Mouse (Mus musculus) erythroblast, adult 5-6 weeks (primary cell): ENCODE results near the gene Chaf1a. TPM values are rescaled to one million over a fixed set of nuclear protein-coding genes. Genes with fewer than 3 reads are reported as not detected.

Source experiments
- ATAC-seq: replicated peaks from 2 replicates; pipeline ENCODE4 v1.8.0; 2016; ENCODE audit warnings: moderate number of reproducible peaks, mild to moderate bottlenecking, moderate TSS enrichment, inconsistent platforms; ENCODE audit not compliant: poor library complexity, low FRiP score, severe bottlenecking
- total RNA-seq, 2 experiments: library from RNA; stranded (forward) in 1 of 2; stranded (reverse) in 1 of 2; fragments of 150-400 nt in 1 of 2; fragments of 200-764, 138-1000 nt in 1 of 2; gene quantifications; 2 replicates each; pipeline versions ENCODE4 v1.2.3 to v1.2.4; 2015 to 2017; ENCODE audit warnings: low replicate concordance in 2 of 2

The Chaf1a gene
- total RNA-seq (2015; ENCODE audit: low replicate concordance) (6.1 and 16.3 TPM in 2 replicates), total RNA-seq (2017; ENCODE audit: low replicate concordance) (18.5 and 25.2 TPM in 2 replicates)

- peak; percentile 77 for ATAC-seq
These were observed at the start of gene Chaf1a for GRCm38 (mm10) chr17:56040030-56040856. Gene Chaf1a, plus strand, starts transcription at chr17:56040439.

GRCm38 (mm10) chr17:55996007-55996406 lies 44.2 kb upstream of the Chaf1a start:
- ATAC-seq = no peak

DNA sequence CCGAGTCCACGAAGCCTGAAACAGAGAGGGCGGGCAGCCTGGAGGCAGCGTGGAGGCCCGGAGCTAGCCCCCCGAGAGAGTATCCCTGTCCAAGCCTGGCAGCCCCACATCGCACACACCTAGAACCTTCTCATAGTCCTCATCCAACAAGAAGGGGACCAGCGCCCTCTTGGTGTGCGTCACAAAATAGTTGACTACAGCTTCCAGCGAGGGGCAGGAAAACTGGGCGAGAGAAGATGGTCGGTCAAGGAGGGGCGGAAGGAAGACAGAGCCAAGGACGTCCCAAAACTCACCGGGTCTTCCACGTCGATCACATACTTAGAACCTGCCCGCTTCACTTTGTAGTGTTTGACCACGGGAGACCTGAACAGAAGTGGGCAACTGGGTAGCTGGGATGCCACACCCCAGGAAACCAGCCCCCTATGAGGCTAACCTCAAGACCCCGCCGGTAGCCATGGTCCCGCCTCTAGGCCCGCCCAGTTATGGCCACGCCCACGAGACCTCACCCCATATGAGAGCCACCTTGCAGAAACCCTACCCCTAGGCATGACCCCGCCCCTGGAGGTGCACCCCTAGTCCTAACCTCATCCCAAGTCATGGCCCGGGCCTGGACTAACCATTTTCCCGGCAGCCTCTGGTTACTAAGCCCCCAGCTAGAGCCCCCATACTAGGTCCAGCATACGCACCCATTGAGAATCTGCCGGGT lies 40.3 kb upstream of the Chaf1a start:
- no peak for ATAC-seq

GRCm38 (mm10) chr17:56003000-56003399 lies 37.2 kb upstream of the Chaf1a start:
- ATAC-seq = no peak

- ATAC-seq = no peak
These were observed 34.7 kb upstream of the Chaf1a start, which contains the start of the genes Stap2 and Mpnd for GRCm38 (mm10) chr17:56005415-56006061. Gene Stap2, minus strand, starts transcription at chr17:56005584. Gene Mpnd, plus strand, starts transcription at chr17:56005711.

GRCm38 (mm10) chr17:56006956-56007355 lies 33.3 kb upstream of the Chaf1a start:
- no peak for ATAC-seq

- no peak for ATAC-seq
These were observed 32.5 kb upstream of the Chaf1a start for GRCm38 (mm10) chr17:56007444-56008355.

DNA sequence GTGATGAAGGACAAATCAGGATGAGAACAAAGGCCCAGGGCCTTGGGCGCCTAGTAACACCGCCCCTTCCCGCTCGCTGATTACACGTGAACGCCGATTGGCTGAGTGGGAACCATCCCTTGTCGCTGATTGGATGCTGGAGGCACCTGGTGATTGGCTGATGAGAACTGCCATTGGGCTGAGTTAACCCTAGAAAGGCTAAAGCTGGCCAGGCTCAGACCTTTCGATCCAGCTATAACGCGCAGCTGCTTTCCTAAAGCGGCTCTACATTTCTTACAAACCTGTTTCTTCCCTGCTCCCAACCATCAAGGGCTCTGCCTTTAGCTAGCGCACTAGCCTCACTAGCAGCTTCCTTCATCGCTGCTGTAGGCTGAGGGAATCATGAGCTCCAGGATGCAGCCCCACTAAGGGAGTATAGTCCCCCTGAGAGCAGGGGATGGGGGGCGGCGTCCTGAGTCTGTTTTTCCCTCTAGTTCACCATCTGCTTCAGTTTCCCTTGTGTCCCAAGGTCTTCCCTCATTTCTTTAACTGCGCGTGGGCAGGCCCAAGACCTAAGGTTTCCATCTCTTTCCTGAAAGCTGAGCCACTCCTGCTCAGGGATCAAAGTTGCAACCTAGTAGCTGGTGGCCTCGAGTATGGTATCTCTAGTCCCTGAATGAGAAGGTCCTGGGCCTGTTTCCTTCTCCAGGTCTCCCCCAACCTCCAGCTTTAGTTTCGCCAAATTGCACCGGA lies 31.7 kb upstream of the Chaf1a start:
- peak; percentile 87 for ATAC-seq

DNA sequence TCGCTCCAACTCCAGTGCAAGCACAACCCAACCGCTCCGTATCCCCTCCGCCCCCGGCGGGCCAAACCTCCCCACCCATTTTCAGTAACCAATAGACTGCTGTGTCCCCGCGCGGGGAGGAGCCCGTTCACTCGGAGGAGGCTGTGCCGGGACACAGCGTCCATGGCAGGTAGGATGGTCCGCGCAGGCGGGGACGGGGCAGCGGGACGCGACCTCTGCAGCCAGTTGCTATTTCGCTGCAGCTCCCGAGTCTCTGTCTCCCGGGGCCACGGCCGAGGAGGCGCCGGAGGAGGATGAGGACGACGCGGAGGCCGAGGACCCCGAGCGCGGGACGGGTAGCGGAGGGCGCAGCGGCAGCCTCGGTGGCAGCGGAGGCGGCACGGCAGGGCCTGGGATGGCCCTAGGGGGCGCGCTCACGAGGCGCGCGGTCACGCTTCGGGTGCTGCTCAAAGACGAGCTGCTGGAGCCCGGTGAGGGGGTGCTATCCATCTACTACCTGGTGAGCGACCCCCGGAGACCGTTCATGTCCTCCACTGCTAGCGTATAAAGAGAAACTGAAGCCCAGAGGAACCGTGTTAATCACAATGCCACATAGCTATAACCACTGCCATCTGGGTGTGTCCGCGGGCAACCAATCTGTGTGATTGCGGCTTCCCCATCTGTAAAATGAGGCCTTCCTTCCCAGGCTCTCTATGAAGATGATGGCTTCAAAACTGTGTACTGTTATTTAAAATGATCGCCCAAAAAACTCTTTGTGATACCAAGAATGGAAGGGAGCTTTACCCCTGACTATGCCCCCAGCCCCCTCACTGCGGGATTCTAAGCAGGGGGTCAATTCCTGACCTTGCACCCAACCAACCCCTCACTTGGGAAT lies 30.9 kb upstream of the Chaf1a start:
- peak; percentile 88 for ATAC-seq

- no peak for ATAC-seq
These were observed 30.3 kb upstream of the Chaf1a start for GRCm38 (mm10) chr17:56009962-56010240.

DNA sequence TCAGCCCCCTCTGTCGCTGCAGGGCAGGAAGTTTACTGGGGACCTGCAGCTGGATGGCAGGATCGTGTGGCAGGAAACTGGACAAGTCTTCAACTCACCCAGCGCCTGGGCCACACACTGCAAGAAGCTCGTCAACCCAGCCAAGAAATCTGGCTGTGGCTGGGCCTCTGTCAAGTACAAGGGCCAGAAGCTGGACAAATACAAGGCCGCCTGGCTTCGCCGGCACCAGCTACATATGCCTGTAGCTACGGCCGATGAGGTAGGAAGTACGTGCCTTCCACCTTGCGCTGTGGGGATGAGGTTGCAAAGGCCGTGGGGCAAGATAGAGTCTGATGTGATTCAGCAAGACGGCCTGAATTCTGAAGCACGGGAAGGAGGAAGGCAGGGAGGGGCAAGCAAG lies 30.0 kb upstream of the Chaf1a start:
- no peak for ATAC-seq

DNA sequence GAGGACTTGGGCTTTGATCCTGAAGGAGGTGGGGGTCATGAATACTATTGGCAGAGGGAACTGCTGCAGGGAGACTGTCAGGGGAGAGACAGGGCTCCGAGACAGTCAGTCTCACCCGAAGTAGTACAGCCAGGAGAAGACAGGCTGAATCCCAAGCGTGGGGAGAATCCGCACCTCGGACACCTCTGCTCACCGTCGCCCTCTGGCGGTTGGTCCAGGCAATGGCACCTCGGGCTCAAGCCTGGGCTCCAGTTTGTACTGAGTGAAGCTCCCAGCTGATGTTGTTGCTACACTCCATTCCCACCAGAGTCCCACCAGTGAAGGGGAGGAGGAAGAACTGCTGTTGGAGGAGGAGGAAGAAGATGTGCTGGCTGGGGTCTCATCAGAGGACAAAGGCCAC lies 29.6 kb upstream of the Chaf1a start:
- ATAC-seq = peak; percentile 57

DNA sequence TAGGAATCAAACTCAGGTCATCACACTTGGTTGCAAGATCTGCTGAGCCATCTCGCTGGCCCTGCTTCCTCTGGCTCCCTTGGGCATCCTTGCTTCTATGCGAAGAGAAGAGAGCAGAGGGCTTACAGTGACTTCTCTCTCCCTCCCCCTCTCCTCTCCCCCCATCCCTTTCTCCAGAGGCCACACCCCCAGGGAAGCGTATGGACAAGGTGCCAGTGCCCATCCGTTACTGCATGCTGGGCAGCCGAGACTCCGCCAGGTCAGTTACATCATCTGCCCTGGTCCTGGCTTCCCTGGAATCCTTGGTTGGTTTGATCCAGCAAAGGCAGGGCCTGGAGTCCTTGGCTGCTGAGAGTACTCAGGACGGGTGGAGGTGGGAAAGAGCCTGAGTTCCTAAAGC lies 28.8 kb upstream of the Chaf1a start:
- ATAC-seq = no peak

DNA sequence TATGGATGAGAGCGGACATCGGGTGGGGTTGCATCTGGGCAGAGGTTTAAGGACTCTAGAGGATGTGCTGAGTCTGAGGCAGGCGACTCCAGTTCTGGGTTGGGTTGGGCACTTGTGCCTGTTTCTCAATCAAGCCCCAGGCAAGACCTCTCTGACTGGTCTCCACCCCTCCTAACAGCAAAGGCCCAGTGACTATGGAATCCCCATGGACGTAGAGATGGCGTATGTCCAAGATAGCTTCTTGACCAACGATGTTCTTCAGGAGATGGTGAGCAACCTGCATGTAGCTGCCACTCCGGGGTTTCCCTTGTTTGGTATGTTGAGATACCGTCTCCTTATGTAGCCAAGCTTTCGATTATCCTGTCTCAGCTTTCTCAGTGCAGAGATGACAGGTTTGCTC lies 24.9 kb upstream of the Chaf1a start:
- no peak for ATAC-seq

DNA sequence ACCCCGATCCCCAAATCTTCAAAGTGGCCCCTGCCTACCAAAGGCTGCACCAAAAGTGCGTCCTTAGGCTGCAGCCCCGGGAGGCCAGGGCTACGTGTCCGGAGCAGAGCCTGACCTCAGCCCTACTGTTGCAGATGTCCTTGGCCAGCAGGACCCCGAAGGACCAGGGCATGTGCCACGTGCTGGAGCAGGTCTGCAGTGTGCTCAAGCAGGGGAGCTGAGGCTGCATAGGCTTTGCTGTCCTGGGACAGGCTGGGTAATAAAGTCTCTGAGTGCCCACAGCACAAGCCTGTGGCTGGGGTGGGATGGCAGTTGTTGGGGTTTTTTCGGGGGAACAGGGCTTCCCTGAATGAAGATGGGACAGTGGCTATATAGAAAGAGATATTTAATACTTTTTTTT lies 23.9 kb upstream of the Chaf1a start:
- no peak for ATAC-seq

DNA sequence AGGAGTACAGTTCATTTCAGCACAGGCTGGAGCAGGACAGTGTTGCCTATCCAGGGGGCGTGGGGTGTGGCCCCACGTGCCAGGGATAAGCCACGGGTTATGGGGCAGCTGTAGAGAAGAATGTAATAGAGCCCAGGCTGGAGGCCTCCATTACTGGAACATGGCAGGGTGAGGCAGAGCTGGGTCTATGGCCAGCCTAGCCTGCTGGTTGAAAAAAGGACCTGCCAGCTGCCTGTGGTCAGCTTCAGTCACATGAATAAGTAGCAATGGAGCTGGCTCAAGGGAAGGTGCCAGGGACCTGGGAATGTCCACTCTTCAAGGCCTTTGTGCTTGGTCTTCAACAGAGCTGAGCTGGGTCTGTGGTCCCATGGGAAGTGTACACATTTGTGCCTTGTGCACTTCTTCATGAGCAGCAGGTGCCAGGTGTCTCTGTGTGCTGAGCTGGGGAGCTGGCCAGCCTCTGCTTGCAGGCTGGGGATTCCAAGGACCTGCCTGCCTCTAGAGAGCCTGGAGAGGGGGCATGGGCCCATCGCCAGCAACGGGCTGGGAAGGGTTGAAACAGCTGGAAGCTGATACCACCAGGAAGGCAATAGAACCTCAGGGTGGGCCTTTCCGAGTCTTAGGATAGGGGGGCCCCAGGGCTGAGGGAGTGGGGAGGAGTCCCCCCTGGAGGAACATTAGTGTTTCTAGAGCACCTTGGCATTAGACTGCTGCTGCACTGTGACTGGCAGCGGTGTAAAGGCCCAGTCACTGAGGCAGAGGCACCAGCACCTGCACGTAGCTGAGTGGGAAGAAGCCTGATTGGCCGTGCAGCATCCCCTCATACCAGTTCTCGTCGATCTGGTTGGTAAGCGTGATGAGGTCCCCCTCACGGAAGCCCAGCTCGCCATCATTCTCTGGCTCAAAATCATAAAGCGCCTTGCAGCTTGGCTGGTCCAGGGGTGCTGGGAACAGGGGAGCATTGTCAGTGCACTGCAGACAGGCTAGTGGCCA lies 23.1 kb upstream of the Chaf1a start:
- ATAC-seq = no peak

DNA sequence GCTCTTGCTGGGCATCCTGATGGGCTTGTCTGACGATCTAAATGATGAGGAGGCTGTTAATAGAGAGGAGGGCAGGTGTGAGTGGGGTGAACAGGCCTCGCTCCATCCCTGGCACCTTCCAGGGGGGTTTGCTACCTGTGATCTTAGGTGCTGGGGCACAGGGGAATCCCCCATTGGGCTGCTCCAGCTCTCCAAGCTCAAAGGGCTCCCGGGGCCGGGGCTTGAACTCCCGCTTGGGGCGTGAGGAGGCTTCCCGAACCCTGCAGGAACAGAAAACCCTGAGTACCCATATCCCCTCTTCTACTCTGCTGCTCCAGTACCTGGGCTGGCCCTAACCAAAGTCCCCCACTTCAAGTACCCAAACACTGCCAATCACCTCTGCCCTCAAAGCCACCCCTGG lies 22.4 kb upstream of the Chaf1a start:
- no peak for ATAC-seq
